Mouse (Mus musculus) MEL (cell line): ENCODE data around the gene Styk1. TPM values are rescaled to one million over a fixed set of nuclear protein-coding genes. Genes with fewer than 3 reads are reported as not detected.

ENCODE experiments used
- DNase-seq: peaks from one replicate; pipeline ENCODE4 v3.0.0; 2011; ENCODE audit warnings: low read depth, low spot score
- H3K27ac ChIP-seq: 2 replicates; pipeline ENCODE4 v1.5.1; 2012; ENCODE audit warnings: low read depth, mild to moderate bottlenecking, control low read depth, low read length, moderate library complexity; ENCODE audit not compliant: control insufficient read depth
- H3K27me3 ChIP-seq, 2 experiments: fragments of 150-350 bp in 1 of 2; sonication (generic) in 1 of 2; 2 replicates each; pipeline ENCODE4 v1.6.1; 2012; ENCODE audit warnings: low read length in 2 of 2, mild to moderate bottlenecking in 2 of 2, improper control_type of control experiment in 1 of 2, moderate library complexity in 1 of 2; ENCODE audit not compliant: insufficient read depth in 2 of 2, control insufficient read depth in 1 of 2
- H3K36me3 ChIP-seq, 2 experiments: 2 replicates each; pipeline ENCODE4 v1.6.1; 2012 to 2014; ENCODE audit warnings: low read length in 2 of 2, improper control_type of control experiment in 1 of 2, inconsistent platforms in 1 of 2, mild to moderate bottlenecking in 1 of 2; ENCODE audit not compliant: insufficient read depth in 2 of 2, control insufficient read depth in 1 of 2
- H3K4me1 ChIP-seq, 2 experiments: fragments of 150-350 bp in 1 of 2; sonication (generic) in 1 of 2; 2 replicates each; pipeline ENCODE4 v1.6.1; 2012; ENCODE audit warnings: low read length in 2 of 2, improper control_type of control experiment in 1 of 2, mild to moderate bottlenecking in 1 of 2; ENCODE audit not compliant: insufficient read depth in 2 of 2, control insufficient read depth in 1 of 2
- H3K4me3 ChIP-seq, 2 experiments: fragments of 150-350 bp in 1 of 2; sonication (generic) in 1 of 2; 2 replicates each; pipeline ENCODE4 v1.5.1; 2012; ENCODE audit warnings: low read depth in 2 of 2, low read length in 2 of 2, mild to moderate bottlenecking in 2 of 2, moderate library complexity in 2 of 2, control low read depth in 1 of 2, improper control_type of control experiment in 1 of 2; ENCODE audit not compliant: control insufficient read depth in 1 of 2, insufficient read depth in 1 of 2
- H3K79me2 ChIP-seq: 2 replicates; pipeline ENCODE4 v1.6.1; 2012; ENCODE audit warnings: mild to moderate bottlenecking, low read length, moderate library complexity; ENCODE audit not compliant: control insufficient read depth, poor library complexity, insufficient read depth
- H3K9ac ChIP-seq: 2 replicates; pipeline ENCODE4 v1.6.1; 2012; ENCODE audit warnings: low read depth, mild to moderate bottlenecking, control low read depth, low read length, moderate library complexity; ENCODE audit not compliant: control insufficient read depth, poor library complexity, severe bottlenecking
- H3K9me3 ChIP-seq: fragments of 150-350 bp; sonication (generic); replicated peaks from 2 replicates; pipeline ENCODE4 v1.6.1; 2012; ENCODE audit warnings: mild to moderate bottlenecking, low read length, improper control_type of control experiment, moderate library complexity; ENCODE audit not compliant: insufficient read depth
- BHLHE40 ChIP-seq: IDR thresholded peaks from 2 replicates; pipeline ENCODE4 v1.6.1; 2012; ENCODE audit warnings: low read depth, mild to moderate bottlenecking, inconsistent platforms, low read length, improper control_type of control experiment, borderline replicate concordance
- CHD1 ChIP-seq: IDR thresholded peaks from 2 replicates; pipeline ENCODE4 v1.6.1; 2012; ENCODE audit warnings: low read depth, mild to moderate bottlenecking, inconsistent platforms, low read length, improper control_type of control experiment
- CHD2 ChIP-seq: IDR thresholded peaks from 2 replicates; pipeline ENCODE4 v1.6.1; 2011; ENCODE audit warnings: low read length, improper control_type of control experiment
- CTCF ChIP-seq, 3 experiments: IDR thresholded peaks in 2 of 3; conservative IDR thresholded peaks in 1 of 3; 2 replicates each; pipeline ENCODE4 v1.5.1; 2011 to 2012; ENCODE audit warnings: low read length in 3 of 3, low read depth in 2 of 3, mild to moderate bottlenecking in 2 of 3, improper control_type of control experiment in 1 of 3, inconsistent platforms in 1 of 3, mixed read lengths in 1 of 3, moderate library complexity in 1 of 3; ENCODE audit not compliant: control insufficient read depth in 1 of 3, insufficient read depth in 1 of 3, poor library complexity in 1 of 3, severe bottlenecking in 1 of 3
- E2F4 ChIP-seq: IDR thresholded peaks from 2 replicates; pipeline ENCODE4 v1.6.1; 2011; ENCODE audit warnings: low read depth, low read length, improper control_type of control experiment, borderline replicate concordance
- EP300 ChIP-seq, 2 experiments: IDR thresholded peaks; 2 replicates each; pipeline ENCODE4 v1.6.1; 2011; ENCODE audit warnings: improper control_type of control experiment in 2 of 2, low read length in 2 of 2, low read depth in 1 of 2, mild to moderate bottlenecking in 1 of 2
- ETS1 ChIP-seq: IDR thresholded peaks from 2 replicates; pipeline ENCODE4 v1.6.1; 2012; ENCODE audit warnings: low read depth, mild to moderate bottlenecking, inconsistent platforms, low read length, improper control_type of control experiment, moderate library complexity
- GABPA ChIP-seq: IDR thresholded peaks from 2 replicates; pipeline ENCODE4 v1.6.1; 2012; ENCODE audit warnings: low read depth, mild to moderate bottlenecking, inconsistent platforms, low read length, improper control_type of control experiment, moderate library complexity
- GATA1 ChIP-seq: IDR thresholded peaks from 2 replicates; pipeline ENCODE4 v1.6.1; 2011; ENCODE audit warnings: low read depth, low read length, improper control_type of control experiment
- MAFK ChIP-seq: IDR thresholded peaks from 2 replicates; pipeline ENCODE4 v1.6.1; 2011; ENCODE audit warnings: low read depth, mild to moderate bottlenecking, low read length, improper control_type of control experiment, borderline replicate concordance
- MAX ChIP-seq: IDR thresholded peaks from 2 replicates; pipeline ENCODE4 v1.6.1; 2011; ENCODE audit warnings: low read length, improper control_type of control experiment
- MEF2A ChIP-seq: IDR thresholded peaks from 2 replicates; pipeline ENCODE4 v1.6.1; 2014; ENCODE audit warnings: low read depth, mild to moderate bottlenecking, inconsistent platforms, low read length, improper control_type of control experiment; ENCODE audit not compliant: poor library complexity, insufficient replicate concordance, severe bottlenecking; ENCODE audit errors: extremely low read depth
- POLR2A ChIP-seq, 2 experiments: IDR thresholded peaks; 2 replicates each; pipeline ENCODE4 v1.6.1; 2011 to 2012; ENCODE audit warnings: low read length in 2 of 2, mild to moderate bottlenecking in 2 of 2, control low read depth in 1 of 2, improper control_type of control experiment in 1 of 2, low read depth in 1 of 2, moderate library complexity in 1 of 2; ENCODE audit not compliant: control insufficient read depth in 1 of 2, insufficient read depth in 1 of 2, poor library complexity in 1 of 2
- POLR2AphosphoS2 ChIP-seq: IDR thresholded peaks from 2 replicates; pipeline ENCODE4 v1.6.1; 2011; ENCODE audit warnings: low read length, improper control_type of control experiment
- POLR2AphosphoS5 ChIP-seq: IDR thresholded peaks from 2 replicates; pipeline ENCODE4 v1.6.1; 2012; ENCODE audit warnings: low read depth, borderline replicate concordance, mild to moderate bottlenecking, inconsistent platforms, low read length, moderate library complexity, mixed read lengths
- SIN3A ChIP-seq: IDR thresholded peaks from 2 replicates; pipeline ENCODE4 v1.6.1; 2012; ENCODE audit warnings: low read length, improper control_type of control experiment, inconsistent platforms
- TAL1 ChIP-seq: IDR thresholded peaks from 2 replicates; pipeline ENCODE4 v1.6.1; 2012; ENCODE audit warnings: mild to moderate bottlenecking, inconsistent platforms, low read length, moderate library complexity, mixed read lengths
- TBP ChIP-seq: IDR thresholded peaks from 2 replicates; pipeline ENCODE4 v1.8.0; 2011; ENCODE audit warnings: low read depth, low read length, improper control_type of control experiment
- UBTF ChIP-seq: IDR thresholded peaks from 2 replicates; pipeline ENCODE4 v1.6.1; 2012; ENCODE audit warnings: low read depth, mild to moderate bottlenecking, inconsistent platforms, low read length, improper control_type of control experiment, moderate library complexity, borderline replicate concordance; ENCODE audit not compliant: insufficient read depth
- USF1 ChIP-seq: IDR thresholded peaks from 2 replicates; pipeline ENCODE4 v1.6.1; 2014; ENCODE audit warnings: low read depth, mild to moderate bottlenecking, inconsistent platforms, low read length, improper control_type of control experiment, moderate library complexity
- USF2 ChIP-seq, 2 experiments: IDR thresholded peaks; 2 replicates each; pipeline ENCODE4 v1.6.1; 2011 to 2012; ENCODE audit warnings: improper control_type of control experiment in 2 of 2, low read length in 2 of 2, borderline replicate concordance in 1 of 2, inconsistent platforms in 1 of 2, low read depth in 1 of 2, mild to moderate bottlenecking in 1 of 2; ENCODE audit not compliant: insufficient read depth in 1 of 2
- polyA plus RNA-seq, 2 experiments: library from polyadenylated mRNA; stranded (reverse) in 1 of 2; unstranded in 1 of 2; fragments of >175 nt in 1 of 2; fragments of >200 nt in 1 of 2; gene quantifications; 2 replicates each; pipeline versions ENCODE4 v1.2.1 to v1.2.4; 2012; ENCODE audit warnings: low replicate concordance in 2 of 2, low read depth in 1 of 2; ENCODE audit not compliant: insufficient read length in 2 of 2, insufficient read depth in 1 of 2, missing spikeins in 1 of 2
- total RNA-seq: library from RNA; depleted of rRNA; stranded (reverse); fragments of 300-350 nt; gene quantifications from 2 replicates; pipeline ENCODE4 v1.2.3, GENCODE M21; 2012

The Styk1 gene
- total and polyA plus RNA-seq, 3 experiments = 0.11 to 0.12 TPM; not detected in 1

DNA sequence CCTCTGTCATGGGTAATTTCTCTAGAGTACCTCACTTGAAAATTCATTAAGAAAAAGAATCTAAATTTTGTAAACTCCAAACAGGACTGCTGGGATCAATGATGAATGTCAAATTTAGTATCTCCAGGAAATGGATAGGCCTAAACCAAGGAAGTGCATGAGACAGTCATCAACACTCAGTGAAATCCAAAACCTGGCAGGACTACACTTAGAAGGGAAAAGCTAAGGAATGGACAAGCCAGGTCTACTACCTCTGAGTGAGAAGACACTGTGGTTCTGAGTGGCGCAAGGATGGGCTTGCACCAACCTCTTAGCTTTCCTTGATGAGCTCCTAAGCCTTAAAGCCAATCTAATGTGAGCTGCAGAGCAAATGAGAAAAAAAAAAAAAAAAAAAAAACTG is 32.1 kb upstream of the Styk1 start:
- no peak for DNase-seq

DNA sequence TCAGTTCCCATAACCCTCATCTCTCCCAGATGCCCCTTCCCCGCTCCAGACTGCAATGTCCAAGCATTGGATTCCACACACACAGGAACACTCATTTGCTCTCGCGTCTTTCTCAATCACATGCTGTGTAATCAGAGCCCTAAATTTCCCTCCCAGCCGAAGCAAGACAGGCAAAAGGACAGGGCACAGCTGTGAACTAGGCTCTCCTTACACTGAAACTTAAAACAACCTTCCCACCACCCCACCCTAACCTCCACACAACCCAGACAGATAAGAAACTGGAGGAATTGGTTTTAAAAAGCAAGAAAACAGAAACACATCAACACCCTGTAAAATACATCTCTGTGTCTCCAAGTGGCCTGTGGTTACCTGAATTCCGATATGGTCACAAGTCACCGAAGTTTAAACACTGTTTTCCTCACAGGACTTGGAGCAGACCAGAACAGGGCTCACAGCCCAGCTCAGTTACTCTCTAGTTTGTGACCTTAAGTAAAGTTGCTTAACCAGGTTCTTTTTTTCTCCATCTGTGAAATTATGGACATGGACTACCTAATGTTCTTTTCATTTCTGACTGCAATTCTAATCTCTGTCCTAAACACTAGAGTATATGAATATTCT is 30.4 kb upstream of the Styk1 start:
- no peaks in the 10 kb centered on the region for H3K9me3 ChIP-seq
- H3K4me3 ChIP-seq = peak overlapping the region in 1 of 2 experiments; percentile 1; a peak in 1 of 4 replicates
- TF ChIP-seq EP300 (IDR thresholded peaks at IDR 0.05; ENCODE audit: low read depth in 1 of 2, low read length in 2 of 2) = 0 out of 4 replicates have a peak, but pooled peaks of 1 of the 2 experiments have one; percentile 6
- TF ChIP-seq SIN3A = peak; percentile 65; the same call in 1 of the 2 replicates
- TF ChIP-seq POLR2AphosphoS2 = no peak
- TF ChIP-seq CHD1 = 0 out of 2 replicates have a peak, but pooled peaks have one; percentile 51
- 0 out of 2 replicates have a peak, but pooled peaks have one; percentile 38 for TF ChIP-seq GATA1
- TF ChIP-seq ETS1 = peak; percentile 58; the same call in 1 of the 2 replicates
- no peak for TF ChIP-seq TAL1
- peaks cover 45 to 66% of the 10 kb centered on the region in 2 experiments for H3K36me3 ChIP-seq
- H3K4me1 ChIP-seq = peaks cover 26 to 44% of the 10 kb centered on the region in 2 experiments
- no peak for DNase-seq
- H3K79me2 ChIP-seq = peaks cover 91% of the 10 kb centered on the region
- peak overlapping the region; percentile 42; the same call in 1 of the 2 replicates for H3K9ac ChIP-seq
- H3K27me3 ChIP-seq = no peaks in the 10 kb centered on the region; a peak in 1 of 4 replicates
- peak overlapping the region; percentile 30 for H3K27ac ChIP-seq

More for the DNA sequence above, 32.1 kb upstream of the Styk1 start:
- Histone ChIP-seq H3K4me1 (peaks cover 22 to 44% of the 10 kb centered on the region in 2 experiments), H3K9me3 (no peaks in the 10 kb centered on the region), H3K27ac (peak overlapping the region; percentile 7), H3K27me3 (no peaks in the 10 kb centered on the region; a peak in 1 of 4 replicates), H3K9ac (peak overlapping the region; percentile 75), H3K79me2 (peaks cover 79% of the 10 kb centered on the region), H3K36me3 (peaks cover 32 to 62% of the 10 kb centered on the region in 2 experiments), H3K4me3 (peak overlapping the region; percentile 99)
- TF ChIP-seq SIN3A (peak; percentile 10), CHD1 (no peak)

DNA sequence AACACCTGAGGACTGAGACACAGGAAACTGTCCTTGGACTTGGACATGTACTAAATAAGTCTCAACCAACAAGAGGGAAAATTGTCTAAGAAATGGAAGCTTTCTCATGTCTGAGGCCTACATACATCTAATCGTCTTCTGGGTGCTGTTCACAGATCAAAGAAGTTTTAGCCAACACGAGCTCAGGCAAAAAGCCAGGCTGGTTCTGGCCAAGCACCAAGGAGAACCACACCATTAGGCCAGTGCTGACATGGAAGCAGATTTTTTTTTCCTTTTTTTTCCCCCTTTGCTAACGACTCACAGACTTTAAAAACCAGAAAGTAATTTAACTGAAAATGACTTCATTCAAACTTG is 29.6 kb upstream of the Styk1 start:
- peaks cover 27 to 41% of the 10 kb centered on the region in 2 experiments for H3K4me1 ChIP-seq
- H3K27ac ChIP-seq = 0 out of 2 replicates have a peak overlapping the region, but pooled peaks have one; percentile 7
- TF ChIP-seq SIN3A (no peak), GABPA (no peak), BHLHE40 (no peak), MAFK (no peak), USF2 (IDR thresholded peaks at IDR 0.05; ENCODE audit: borderline replicate concordance in 1 of 2, insufficient read depth in 1 of 2, low read depth in 1 of 2, low read length in 2 of 2) (no peak), POLR2A (IDR thresholded peaks at IDR 0.05; ENCODE audit: control insufficient read depth in 1 of 2, insufficient read depth in 1 of 2, low read depth in 1 of 2, low read length in 2 of 2, poor library complexity in 1 of 2) (no peak), POLR2AphosphoS5 (no peak), MEF2A (no peak), UBTF (no peak), E2F4 (no peak), MAX (no peak), CHD2 (no peak), USF1 (no peak), TBP (no peak), CTCF (IDR thresholded peaks at IDR 0.05 in 2 of 3, conservative IDR thresholded peaks at IDR 0.05 in 1 of 3; ENCODE audit: control insufficient read depth in 1 of 3, insufficient read depth in 1 of 3, low read depth in 2 of 3, low read length in 3 of 3, poor library complexity in 1 of 3, severe bottlenecking in 1 of 3) (no peak), ETS1 (no peak)
- H3K27me3 ChIP-seq = no peaks in the 10 kb centered on the region; a peak in 1 of 4 replicates
- H3K4me3 ChIP-seq = no peak overlapping the region
- H3K9ac ChIP-seq = no peak overlapping the region
- peaks cover 54 to 66% of the 10 kb centered on the region in 2 experiments for H3K36me3 ChIP-seq
- no peaks in the 10 kb centered on the region for H3K9me3 ChIP-seq
- peaks cover 87% of the 10 kb centered on the region for H3K79me2 ChIP-seq
- DNase-seq = no peak
